Mouse (Mus musculus): ENCODE measurements around the gene Trpv2. TPM values are rescaled to one million over a fixed set of nuclear protein-coding genes. Genes with fewer than 3 reads are reported as not detected.
A peak's percentile ranks its signal among the peaks of the same experiment; 100 is the strongest.

Gene Trpv2
- polyA plus RNA-seq, 1 experiment from 2014 or later, result 7.3 TPM

DNA sequence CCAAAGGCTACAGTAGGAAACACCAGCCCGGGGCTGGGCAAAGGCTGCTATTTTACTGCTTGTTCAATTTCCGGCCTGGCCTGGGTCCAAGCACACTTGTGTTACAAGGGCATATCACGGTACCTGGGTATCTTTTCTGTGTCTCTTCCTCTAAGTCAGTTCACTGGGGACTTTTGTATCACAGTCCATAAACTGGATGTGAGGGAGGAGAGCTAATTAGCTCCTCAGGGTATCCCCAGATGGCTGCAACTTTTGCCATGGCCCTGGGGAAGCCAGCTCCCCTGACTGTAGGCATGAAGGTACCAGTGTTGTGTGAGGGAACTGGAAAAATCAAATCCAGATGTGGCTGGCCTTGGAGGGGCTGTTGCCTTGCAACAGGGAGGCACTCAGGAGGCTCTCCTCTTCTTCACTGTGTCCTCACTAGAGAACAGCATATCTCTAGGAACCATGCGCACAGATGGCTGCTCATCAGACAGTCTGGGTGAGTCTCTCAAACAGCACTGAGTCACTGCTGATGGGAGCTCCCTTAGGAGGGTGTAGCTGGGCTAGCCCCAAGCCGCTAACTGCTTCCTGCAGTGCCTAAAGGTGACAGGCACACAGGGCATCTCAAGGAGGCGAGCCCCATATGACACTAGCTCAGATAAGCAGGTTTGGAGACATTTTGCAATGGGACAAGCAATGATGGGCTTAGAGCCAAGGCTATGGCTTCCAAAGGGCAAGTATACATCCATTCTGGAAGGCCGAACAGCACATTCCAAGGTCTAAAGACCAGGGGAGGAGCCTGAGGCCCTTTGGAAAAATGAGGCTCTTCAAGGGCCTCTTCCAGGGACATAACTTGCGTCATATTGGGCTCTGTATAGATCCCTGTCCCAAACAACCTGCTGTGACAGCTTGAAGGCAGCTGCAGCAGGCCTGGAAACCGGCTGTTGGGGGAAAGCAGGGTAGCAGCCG lies 50.3 kb downstream of the Trpv2 start:
- 68% methylated on average over 10 of the region's 10 CpGs for WGBS
- Histone ChIP-seq H3K9me3 (no peaks in the 10 kb centered on the region), H3K36me3 (replicated peaks) (peaks cover 1% of the 10 kb centered on the region; the same call in 1 of the 2 replicates), H3K9ac (no peak overlapping the region), H3K4me2 (no peak overlapping the region), H3K27ac (peak overlapping the region; percentile 72; the same call in 1 of the 2 replicates), H3K27me3 (no peaks in the 10 kb centered on the region), H3K4me3 (replicated peaks) (no peak overlapping the region), H3K4me1 (peaks cover 35% of the 10 kb centered on the region)
- no peak for ATAC-seq (ENCODE audit: low FRiP score)

GRCm38 (mm10) chr11:62629352-62630224 lies 55.3 kb downstream of the Trpv2 start:
- H3K4me1 ChIP-seq, result peaks cover 54% of the 10 kb centered on the region
- no peaks in the 10 kb centered on the region for H3K27me3 ChIP-seq
- no peaks in the 10 kb centered on the region for H3K9me3 ChIP-seq
- peak overlapping the region; percentile 93 for H3K27ac ChIP-seq
- H3K9ac ChIP-seq, result peak overlapping the region; percentile 45
- peak overlapping the region; percentile 55 for H3K4me2 ChIP-seq
- WGBS, result 1% methylated on average over 9 of the region's 9 CpGs
- no peaks in the 10 kb centered on the region for H3K36me3 ChIP-seq (replicated peaks)
- peak overlapping the region; percentile 24 for H3K4me3 ChIP-seq (replicated peaks)
- ATAC-seq (ENCODE audit: low FRiP score), result peak; percentile 7; the same call in 1 of the 2 replicates

DNA sequence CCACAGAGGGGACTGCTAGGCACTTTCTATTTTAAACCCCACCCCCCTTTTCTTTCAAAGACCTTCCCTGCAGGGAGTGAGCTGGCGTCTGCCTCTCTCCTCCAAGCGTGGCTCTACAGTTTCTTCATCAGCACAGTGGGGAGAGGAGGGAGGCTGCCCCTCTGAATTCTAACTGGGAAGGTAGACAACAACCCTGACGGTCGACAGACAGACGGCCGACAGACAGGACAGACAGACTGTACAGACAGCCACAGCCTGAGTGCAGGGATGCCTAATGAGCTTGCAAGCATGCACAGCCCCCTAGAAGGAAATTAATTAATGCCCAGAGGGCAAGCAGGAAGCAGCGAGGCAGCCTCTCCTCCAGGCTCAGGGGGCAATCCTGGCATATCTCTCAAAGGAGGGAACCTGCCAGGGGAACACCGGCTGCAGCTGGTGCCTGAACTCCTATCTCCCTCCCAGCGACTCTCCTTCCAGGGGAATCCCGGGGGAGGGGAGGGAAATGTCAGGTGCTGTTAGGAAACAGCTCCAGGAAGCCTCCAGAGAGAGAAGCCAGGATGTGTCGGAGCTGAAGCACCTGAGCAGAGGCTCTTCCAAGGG lies 56.0 kb downstream of the Trpv2 start:
- Histone ChIP-seq H3K4me1 (peaks cover 49% of the 10 kb centered on the region), H3K4me3 (replicated peaks) (peak overlapping the region; percentile 24), H3K36me3 (replicated peaks) (no peaks in the 10 kb centered on the region), H3K27me3 (no peaks in the 10 kb centered on the region), H3K9ac (peak overlapping the region; percentile 45), H3K9me3 (no peaks in the 10 kb centered on the region), H3K27ac (peak overlapping the region; percentile 93), H3K4me2 (peak overlapping the region; percentile 55)
- under 1% methylated on average over 11 of the region's 11 CpGs for WGBS
- peak; percentile 69 for ATAC-seq (ENCODE audit: low FRiP score)

DNA sequence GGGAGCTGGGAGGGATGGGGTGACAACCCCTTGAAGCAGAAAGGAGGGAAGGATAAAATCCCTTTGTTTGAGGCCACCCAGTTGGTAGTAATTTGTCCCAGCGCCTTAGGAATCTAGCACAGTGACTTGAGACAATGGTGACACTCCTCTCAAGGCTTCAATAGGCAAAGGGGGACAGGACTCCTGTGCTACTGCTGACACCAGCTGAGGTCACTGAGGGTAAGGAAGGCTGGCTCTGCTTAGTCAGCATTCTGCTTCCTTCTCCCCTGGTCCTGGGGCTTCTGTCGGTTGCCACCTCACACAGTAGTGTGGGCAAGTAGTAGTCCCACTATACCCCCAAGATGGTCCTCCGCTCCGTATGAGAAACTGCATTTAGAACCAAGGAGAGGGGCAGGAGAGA lies 56.9 kb downstream of the Trpv2 start:
- H3K4me3 ChIP-seq (replicated peaks), result no peak overlapping the region
- 20% methylated on average over 4 of the region's 4 CpGs for WGBS
- H3K9me3 ChIP-seq, result no peaks in the 10 kb centered on the region
- peak overlapping the region; percentile 55 for H3K4me2 ChIP-seq
- H3K27ac ChIP-seq, result peak overlapping the region; percentile 93
- H3K4me1 ChIP-seq, result peaks cover 47% of the 10 kb centered on the region
- peak overlapping the region; percentile 17; the same call in 1 of the 2 replicates for H3K9ac ChIP-seq
- 0 out of 2 replicates have a peak, but pooled peaks have one; percentile 14 for ATAC-seq (ENCODE audit: low FRiP score)
- H3K36me3 ChIP-seq (replicated peaks), result no peaks in the 10 kb centered on the region
- H3K27me3 ChIP-seq, result no peaks in the 10 kb centered on the region

DNA sequence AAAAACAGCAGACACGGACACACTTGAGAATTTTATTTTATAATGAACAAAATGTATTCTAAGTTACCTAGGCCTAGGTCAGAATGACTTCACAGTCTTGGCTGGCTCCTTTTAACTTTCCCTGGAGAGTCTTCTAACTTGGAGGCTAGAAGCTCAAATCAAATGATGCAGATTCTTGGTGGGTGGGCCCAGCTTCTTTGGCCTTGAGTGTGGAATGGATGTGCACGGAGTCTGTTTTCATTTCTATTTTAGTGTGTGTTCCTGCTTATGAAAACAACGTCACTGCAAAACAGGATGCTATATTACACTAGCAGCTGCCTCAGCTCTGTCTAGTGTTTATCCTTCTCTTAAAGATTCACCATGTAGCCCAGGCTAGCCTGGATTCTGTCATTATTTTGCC lies 61.1 kb downstream of the Trpv2 start:
- Histone ChIP-seq H3K36me3 (replicated peaks) (no peaks in the 10 kb centered on the region), H3K27me3 (no peaks in the 10 kb centered on the region), H3K9me3 (no peaks in the 10 kb centered on the region), H3K4me3 (replicated peaks) (no peak overlapping the region), H3K9ac (no peak overlapping the region), H3K4me2 (no peak overlapping the region), H3K4me1 (peaks cover 25% of the 10 kb centered on the region), H3K27ac (no peak overlapping the region)
- 82% methylated on average over 3 of the region's 3 CpGs for WGBS
- no peak for ATAC-seq (ENCODE audit: low FRiP score)

DNA sequence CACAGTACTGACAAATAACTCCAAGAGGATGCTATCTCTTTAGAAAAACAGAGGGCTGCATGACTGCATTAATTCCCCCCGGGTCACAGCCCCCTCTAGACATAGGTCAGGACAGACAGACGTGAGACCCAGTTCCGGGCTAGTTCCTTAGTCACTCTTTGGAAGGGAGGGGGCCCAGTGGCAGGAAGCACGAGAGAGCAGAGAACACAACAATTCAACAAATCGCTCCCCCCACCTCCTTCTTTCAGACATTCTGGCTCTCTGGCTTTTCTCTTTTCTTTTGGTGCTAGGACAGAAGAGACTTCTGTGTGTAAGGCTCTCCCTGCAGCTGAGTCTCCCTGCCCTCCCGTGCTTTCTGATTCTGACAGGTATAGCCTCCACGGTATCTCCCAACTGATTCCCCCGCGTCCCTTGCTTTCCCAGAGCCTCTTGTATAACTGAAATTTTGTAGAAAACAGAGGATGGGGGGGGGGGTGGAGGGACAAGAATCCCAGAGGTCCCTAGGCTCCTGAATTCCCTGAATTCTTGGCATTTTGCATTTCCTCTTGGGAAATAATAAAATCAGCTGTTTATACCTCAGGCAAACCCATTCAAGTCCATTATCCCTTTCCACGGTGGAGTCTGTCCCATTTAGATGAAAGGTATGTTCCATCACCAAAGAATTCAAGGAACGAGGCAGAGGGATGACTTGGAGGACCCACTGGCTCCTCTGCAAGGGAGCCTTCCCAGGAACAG lies 62.0 kb downstream of the Trpv2 start:
- Histone ChIP-seq H3K4me3 (replicated peaks) (no peak overlapping the region), H3K27me3 (no peaks in the 10 kb centered on the region), H3K4me2 (no peak overlapping the region), H3K9ac (0 out of 2 replicates have a peak overlapping the region, but pooled peaks have one; percentile 2), H3K36me3 (replicated peaks) (no peaks in the 10 kb centered on the region), H3K9me3 (no peaks in the 10 kb centered on the region), H3K4me1 (peaks cover 16% of the 10 kb centered on the region), H3K27ac (no peak overlapping the region)
- 65% methylated on average over 11 of the region's 11 CpGs for WGBS
- ATAC-seq (ENCODE audit: low FRiP score), result no peak

GRCm38 (mm10) chr11:62636840-62637221 lies 62.5 kb downstream of the Trpv2 start:
- no peak overlapping the region for H3K9ac ChIP-seq
- no peak overlapping the region for H3K4me3 ChIP-seq (replicated peaks)
- no peaks in the 10 kb centered on the region for H3K9me3 ChIP-seq
- no peak overlapping the region for H3K4me2 ChIP-seq
- no peak for ATAC-seq (ENCODE audit: low FRiP score)
- WGBS, result 86% methylated on average over 3 of the region's 3 CpGs
- H3K36me3 ChIP-seq (replicated peaks), result no peaks in the 10 kb centered on the region
- no peaks in the 10 kb centered on the region for H3K27me3 ChIP-seq
- H3K4me1 ChIP-seq, result peaks cover 10% of the 10 kb centered on the region
- no peak overlapping the region for H3K27ac ChIP-seq

DNA sequence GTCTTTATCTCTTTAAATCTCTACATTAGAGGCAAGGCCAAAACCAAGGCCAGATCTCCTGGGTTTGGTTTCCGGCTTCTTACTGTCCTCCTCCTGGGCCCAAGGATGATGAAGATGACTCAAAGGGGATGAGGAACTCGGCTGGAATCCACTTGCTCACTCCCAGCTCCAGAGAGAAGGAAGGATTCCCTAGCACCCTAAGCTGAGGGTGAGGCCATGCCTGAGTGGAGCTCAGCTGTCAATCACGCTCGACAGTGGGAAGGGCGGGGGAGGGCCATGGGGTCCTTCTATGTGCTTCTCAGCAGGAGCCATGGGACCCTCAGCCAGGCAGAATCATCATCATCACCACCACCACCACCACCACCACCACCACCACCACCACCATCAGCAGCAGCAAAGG lies 63.1 kb downstream of the Trpv2 start:
- Histone ChIP-seq H3K4me2 (no peak overlapping the region), H3K9ac (no peak overlapping the region), H3K4me3 (replicated peaks) (no peak overlapping the region), H3K4me1 (peaks cover 10% of the 10 kb centered on the region), H3K27ac (no peak overlapping the region), H3K9me3 (no peaks in the 10 kb centered on the region), H3K36me3 (replicated peaks) (no peaks in the 10 kb centered on the region), H3K27me3 (no peaks in the 10 kb centered on the region)
- no peak for ATAC-seq (ENCODE audit: low FRiP score)
- 76% methylated on average over 5 of the region's 5 CpGs for WGBS

GRCm38 (mm10) chr11:62637806-62638205 lies 63.5 kb downstream of the Trpv2 start:
- H3K9ac ChIP-seq, result no peak overlapping the region
- no peak overlapping the region for H3K4me3 ChIP-seq (replicated peaks)
- peaks cover 14% of the 10 kb centered on the region for H3K4me1 ChIP-seq
- no peaks in the 10 kb centered on the region for H3K27me3 ChIP-seq
- no peak for ATAC-seq (ENCODE audit: low FRiP score)
- H3K9me3 ChIP-seq, result no peaks in the 10 kb centered on the region
- 89% methylated on average over 6 of the region's 6 CpGs for whole genome bisulfite sequencing
- no peak overlapping the region for H3K27ac ChIP-seq
- no peaks in the 10 kb centered on the region for H3K36me3 ChIP-seq (replicated peaks)
- H3K4me2 ChIP-seq, result no peak overlapping the region

GRCm38 (mm10) chr11:62638402-62638801 lies 64.1 kb downstream of the Trpv2 start:
- no peaks in the 10 kb centered on the region for H3K27me3 ChIP-seq
- no peak overlapping the region for H3K4me3 ChIP-seq (replicated peaks)
- no peak overlapping the region for H3K4me2 ChIP-seq
- H3K4me1 ChIP-seq, result peaks cover 20% of the 10 kb centered on the region
- no peak overlapping the region for H3K27ac ChIP-seq
- no peak for ATAC-seq (ENCODE audit: low FRiP score)
- 95% methylated on average over 4 of the region's 4 CpGs for WGBS
- no peaks in the 10 kb centered on the region for H3K36me3 ChIP-seq (replicated peaks)
- H3K9ac ChIP-seq, result no peak overlapping the region
- H3K9me3 ChIP-seq, result no peaks in the 10 kb centered on the region

DNA sequence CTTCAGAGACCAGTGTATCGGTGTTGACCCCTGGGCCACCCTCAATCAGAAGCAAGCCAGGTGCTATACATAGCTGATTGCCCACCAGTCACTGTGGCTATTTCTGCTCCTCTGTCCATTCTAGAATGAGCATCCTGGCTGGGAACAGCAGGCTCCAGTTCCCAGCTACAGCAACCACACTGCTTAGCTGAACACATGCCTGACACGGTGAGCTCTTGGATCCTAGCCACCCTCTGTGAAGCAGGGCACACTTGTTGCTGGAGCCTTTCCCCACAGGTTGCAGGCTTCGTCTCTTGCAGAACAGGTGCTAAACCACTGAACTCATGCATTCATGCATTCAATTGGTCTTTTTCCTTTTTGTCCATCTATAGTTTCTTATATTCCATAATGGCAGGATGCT lies 66.1 kb downstream of the Trpv2 start:
- no peak for ATAC-seq (ENCODE audit: low FRiP score)
- no peaks in the 10 kb centered on the region for H3K9me3 ChIP-seq
- no peak overlapping the region for H3K4me3 ChIP-seq (replicated peaks)
- H3K27ac ChIP-seq, result no peak overlapping the region
- H3K4me2 ChIP-seq, result no peak overlapping the region
- H3K27me3 ChIP-seq, result no peaks in the 10 kb centered on the region
- H3K4me1 ChIP-seq, result peaks cover 30% of the 10 kb centered on the region
- WGBS, result 84% methylated on average over 3 of the region's 3 CpGs
- no peak overlapping the region for H3K9ac ChIP-seq
- H3K36me3 ChIP-seq (replicated peaks), result no peaks in the 10 kb centered on the region
